Mouse (Mus musculus) gastrocnemius, postnatal 14 days (tissue): ENCODE results near the gene Qars. TPM values are rescaled to one million over a fixed set of nuclear protein-coding genes. Genes with fewer than 3 reads are reported as not detected.
A peak's percentile ranks its signal among the peaks of the same experiment; 100 is the strongest.

Source experiments
- DNase-seq: peaks from one replicate; pipeline ENCODE4 v3.0.0; 2021; ENCODE audit warnings: mixed read lengths
- intact Hi-C: fragments of 180-260 bp; cut with DNase I; formaldehyde crosslinking; loops from one replicate; pipeline ENCODE4 v1.15.1; 2025; ENCODE audit warnings: low total_unique reads
- total RNA-seq, 2 experiments: library from RNA; stranded (reverse); gene quantifications; 2 replicates each; pipeline ENCODE4 v1.2.3; 2021

Gene Qars
- total RNA-seq, 2 experiments from 2014 or later, result 65.9 to 72.6 TPM

DNA sequence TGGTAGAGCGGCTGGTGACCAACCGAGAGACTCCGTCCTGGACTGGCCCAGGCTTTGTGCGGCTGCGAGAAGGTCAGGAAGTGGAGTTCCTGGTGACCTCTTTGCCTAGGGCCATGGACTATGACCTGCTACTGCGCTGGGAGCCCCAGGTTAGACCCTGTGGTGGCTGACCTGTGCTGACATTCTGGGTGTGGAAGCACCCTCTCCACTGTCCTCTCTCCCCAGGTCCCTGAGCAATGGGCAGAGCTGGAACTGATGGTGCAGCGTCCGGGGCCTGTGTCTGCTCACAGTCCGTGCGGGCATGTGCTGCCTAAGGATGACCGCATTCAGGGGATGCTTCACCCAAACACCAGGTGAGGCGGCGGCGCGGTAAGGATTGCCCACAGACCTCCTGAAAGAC is 23.5 kb upstream of the Qars start:
- no peak for DNase-seq
- intact Hi-C loops, result no loop called here

DNA sequence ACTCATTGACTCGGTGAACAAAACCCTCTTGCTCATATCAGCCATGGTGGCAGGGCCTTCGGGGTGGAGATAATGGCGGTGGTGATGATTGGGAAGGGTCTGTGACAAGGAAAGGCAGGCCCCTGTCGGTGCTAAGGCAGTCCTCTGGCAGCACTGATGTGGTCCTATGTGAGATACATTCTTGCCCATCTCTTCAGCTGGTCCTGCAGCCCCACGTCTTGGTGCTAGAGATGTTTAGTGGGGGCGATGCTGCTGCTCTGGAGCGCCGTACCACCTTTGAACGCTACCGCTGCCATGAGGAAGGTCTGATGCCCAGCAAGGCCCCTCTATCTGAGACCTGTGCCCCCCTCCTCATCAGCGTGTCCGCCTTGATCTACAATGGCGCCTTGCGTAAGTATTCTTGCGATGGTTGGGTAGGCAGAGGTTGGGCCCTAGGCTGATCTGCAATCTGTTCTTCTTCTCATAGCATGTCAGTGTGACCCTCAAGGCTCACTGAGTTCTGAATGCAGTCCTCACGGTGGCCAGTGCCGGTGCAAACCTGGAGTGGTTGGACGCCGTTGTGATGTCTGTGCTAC is 22.1 kb upstream of the Qars start:
- intact Hi-C loops, result no loop called here
- no peak for DNase-seq

DNA sequence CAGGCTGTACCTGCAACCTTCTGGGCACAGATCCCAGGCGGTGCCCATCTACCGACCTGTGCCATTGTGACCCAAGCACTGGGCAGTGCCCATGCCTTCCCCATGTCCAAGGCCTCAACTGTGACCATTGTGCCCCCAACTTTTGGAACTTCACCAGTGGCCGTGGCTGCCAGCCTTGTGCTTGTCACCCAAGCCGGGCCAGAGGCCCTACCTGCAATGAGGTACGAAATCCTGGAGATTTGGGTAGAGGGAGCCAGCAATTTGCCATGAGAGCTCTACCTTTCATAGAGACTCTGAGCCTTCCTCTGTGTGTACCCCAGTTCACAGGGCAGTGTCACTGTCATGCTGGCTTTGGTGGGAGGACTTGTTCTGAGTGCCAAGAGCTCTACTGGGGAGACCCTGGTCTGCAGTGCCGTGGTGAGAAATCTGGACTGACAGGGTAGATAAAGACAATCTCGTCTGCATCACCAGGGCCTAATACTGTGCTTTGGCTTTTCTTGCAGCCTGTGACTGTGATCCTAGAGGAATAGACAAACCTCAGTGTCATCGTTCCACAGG is 20.5 kb upstream of the Qars start:
- no peak for DNase-seq
- intact Hi-C loops, result no loop called here

DNA sequence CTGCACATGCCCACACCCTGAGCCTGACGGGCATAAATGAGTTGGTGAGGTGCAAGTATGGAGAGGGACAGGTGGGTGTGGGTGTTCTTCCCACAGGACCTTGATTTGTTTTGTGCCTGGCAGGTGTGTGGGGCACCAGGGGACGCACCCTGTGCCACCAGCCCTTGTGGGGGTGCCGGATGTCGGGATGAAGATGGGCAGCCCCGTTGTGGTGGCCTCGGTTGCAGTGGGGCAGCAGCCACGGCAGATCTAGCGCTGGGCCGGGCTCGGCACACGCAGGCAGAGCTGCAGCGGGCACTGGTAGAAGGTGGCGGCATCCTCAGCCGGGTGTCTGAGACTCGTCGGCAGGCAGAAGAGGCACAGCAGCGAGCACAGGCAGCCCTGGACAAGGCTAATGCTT is 19.1 kb upstream of the Qars start:
- no peak for DNase-seq
- intact Hi-C loops, result no loop called here

DNA sequence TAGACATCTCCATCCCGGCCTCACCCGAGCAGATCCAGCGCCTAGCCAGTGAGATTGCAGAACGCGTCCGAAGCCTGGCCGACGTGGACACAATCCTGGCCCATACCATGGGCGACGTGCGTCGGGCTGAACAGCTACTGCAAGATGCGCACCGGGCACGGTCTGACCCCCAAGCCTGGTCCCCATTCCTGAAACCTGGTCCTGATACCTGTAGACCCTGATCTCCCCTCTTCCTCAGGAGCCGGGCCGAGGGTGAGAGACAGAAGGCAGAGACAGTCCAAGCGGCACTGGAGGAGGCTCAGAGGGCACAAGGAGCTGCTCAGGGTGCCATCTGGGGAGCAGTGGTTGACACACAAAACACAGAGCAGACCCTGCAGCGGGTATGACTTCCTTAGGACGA is 18.3 kb upstream of the Qars start:
- intact Hi-C loops, result no loop called here
- no peak for DNase-seq

DNA sequence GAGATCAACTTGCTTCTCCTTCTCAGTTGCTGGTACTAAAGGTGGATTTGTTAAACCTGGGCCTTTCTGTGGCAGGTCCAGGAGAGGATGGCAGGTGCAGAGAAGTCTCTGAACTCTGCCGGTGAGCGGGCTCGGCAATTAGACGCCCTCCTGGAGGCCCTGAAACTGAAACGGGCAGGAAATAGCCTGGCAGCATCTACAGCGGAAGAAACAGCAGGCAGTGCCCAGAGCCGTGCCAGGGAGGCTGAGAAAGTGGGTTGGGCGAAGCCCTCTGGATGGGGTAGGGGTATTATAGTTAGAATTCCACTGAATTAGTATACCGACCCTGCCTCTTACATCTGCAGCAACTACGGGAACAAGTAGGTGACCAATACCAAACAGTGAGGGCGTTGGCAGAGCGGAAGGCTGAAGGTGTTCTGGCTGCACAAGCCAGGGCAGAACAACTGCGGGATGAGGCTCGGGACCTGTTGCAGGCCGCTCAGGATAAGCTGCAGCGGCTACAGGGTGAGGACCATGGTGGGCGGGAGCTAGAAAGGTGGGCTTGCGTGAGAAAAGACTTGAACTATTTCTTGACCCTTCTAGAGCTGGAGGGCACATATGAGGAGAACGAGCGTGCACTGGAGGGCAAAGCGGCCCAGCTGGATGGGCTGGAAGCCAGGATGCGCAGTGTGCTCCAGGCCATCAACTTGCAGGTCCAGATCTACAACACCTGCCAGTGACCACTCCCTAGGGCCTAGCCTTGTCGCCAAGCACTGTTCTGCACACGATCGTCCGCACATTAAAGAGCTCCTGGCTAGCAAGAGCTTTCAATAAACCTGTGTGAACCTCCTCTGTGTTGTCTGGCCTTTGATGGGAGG is 17.6 kb upstream of the Qars start:
- no peak for DNase-seq

DNA sequence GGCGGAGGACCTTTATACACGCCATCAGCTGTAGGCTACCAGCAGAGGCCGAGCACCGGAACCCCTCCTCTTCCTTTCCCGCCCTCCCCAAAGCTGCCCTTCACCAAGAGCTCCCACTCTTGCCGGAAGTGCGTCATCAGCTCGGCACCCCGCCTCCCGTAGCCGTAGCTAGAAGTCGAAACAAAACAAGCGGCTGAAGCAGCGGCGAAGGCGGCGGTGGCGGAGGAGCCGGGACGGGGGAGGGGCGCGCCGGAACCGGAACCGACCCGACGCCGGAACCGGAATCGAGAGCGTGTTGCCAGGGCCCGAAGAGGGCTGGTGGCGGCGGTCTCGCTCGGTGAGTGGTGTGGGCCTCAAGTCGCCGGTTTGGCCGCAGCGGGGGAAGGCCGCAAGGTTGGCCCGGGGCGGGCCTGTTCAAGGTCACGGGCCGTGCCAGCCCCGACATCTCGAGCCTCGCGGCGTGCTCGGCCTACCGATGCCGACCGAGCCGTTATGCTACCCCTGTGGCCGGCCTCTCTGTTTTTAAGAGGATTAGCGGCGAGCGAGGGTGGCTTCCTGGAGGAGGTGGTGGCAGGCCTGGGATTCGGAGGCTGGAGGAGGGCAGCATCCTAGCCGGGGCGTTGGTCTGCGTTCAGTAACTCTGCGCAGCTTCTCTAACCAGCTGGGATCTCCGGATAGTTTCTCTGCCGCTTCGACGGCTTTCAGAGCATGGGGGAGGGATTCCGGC is 16.8 kb upstream of the Qars start, which contains the start of gene Usp19:
Usp19 (plus strand) TSS at position 44 of the 727 bp plus-strand sequence.
- peak; percentile 96 for DNase-seq
- intact Hi-C loops, result no loop called here

More for the DNA sequence above, 17.6 kb upstream of the Qars start:
- intact Hi-C loops, result no loop called here

DNA sequence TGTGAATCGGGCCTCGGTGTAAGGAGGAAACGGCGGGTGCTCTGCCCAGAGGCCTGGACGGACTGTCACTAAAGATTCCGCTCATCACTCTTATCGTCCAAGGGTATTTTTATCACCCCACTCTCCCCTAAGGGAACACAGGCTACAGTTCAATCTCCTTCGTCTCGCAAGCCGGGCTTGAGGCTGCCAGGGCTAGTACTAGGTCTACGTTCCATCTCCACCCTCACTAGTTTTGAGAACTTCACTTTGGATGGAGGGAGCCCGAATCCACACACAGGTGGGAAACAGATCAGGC is 16.3 kb upstream of the Qars start:
- intact Hi-C loops, result no loop called here
- no peak for DNase-seq

DNA sequence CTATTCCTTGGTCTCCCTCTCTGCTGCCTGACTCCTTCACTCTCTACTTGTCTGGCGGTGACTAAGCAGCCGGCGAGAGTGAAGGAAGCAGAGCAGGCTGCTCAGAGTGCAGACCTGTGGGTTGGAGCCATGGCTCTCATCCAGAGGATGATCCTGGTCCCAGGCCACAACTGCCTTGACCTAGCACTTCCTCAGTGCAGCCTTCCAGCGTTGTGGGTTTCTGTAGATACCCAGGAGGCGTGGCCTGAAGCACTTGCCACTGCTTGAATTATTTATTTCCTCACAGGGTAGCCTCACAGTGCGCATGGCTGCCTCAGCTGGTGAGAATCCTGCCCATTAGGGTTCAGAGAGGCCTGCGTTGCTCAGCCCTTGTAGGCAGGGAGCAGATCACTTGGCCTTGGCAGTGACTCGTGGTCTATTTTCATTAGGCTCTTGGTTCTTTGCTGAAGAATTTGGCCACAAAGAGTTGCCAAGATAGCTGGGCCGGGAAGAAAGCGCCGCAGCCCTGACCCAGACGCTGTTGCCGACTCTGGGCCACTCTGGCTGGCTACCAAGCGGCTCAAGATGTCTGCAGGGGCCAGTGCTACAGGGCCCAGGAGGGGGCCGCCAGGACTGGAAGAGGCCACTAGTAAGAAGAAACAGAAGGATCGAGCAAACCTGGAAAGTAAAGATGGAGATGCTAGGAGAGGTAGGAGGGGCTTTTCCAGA is 15.3 kb upstream of the Qars start:
- intact Hi-C loops, result loop anchor here (2.0 kb wide), 1 partner anchor 67 kb away; no protein-coding TSS in a partner anchor
- peak; percentile 61 for DNase-seq

DNA sequence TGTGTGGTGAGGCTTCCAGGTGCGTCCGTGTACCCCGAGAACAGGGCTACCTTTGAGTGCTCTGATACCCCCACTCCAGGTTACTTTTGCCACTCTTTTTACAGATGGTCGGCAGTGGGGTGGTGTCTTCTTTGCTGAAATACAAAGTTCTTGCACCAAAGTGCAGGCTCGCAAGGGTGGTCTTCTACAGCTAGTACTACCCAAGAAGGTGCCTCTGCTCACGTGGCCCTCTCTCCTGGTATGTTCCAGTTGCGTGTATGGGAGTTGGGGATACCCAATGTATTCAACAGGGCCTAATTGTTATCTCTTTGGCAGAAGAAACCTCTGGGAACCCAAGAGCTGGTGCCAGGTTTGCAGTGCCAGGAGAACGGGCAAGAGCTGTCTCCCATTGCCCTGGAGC is 14.3 kb upstream of the Qars start:
- DNase-seq, result peak; percentile 3
- intact Hi-C loops, result loop anchor here (2.0 kb wide), 1 partner anchor 66 kb away; no protein-coding TSS in a partner anchor

DNA sequence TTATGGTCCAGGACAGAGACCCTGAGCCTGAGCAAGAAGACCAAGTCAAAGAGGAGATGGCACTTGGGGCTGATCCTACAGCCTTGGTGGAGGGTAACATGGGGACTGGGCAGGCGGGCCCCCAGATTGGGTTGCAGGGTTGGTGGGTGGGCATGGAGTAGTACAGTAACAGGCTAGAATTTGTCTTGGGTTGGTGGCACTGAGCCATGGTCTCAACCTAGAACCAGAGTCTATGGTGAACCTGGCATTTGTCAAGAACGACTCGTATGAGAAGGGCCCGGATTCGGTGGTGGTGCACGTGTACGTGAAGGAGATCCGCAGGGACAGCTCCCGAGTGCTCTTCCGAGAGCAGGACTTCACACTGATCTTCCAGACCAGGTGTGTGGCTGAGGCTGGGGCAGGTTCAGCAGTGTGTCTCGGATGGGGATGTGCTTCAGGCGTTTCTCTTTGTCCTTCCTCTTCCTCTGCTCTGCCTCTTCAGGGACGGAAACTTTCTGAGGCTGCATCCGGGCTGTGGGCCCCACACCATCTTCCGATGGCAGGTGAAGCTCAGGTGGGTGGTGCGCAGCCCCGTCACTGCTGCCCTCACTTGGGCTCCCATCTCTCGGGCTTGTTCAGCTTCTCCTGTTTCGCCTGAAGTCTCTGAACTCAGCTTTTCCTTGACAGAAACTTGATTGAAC is 13.2 kb upstream of the Qars start:
- intact Hi-C loops, result no loop called here
- DNase-seq, result peak; percentile 3

DNA sequence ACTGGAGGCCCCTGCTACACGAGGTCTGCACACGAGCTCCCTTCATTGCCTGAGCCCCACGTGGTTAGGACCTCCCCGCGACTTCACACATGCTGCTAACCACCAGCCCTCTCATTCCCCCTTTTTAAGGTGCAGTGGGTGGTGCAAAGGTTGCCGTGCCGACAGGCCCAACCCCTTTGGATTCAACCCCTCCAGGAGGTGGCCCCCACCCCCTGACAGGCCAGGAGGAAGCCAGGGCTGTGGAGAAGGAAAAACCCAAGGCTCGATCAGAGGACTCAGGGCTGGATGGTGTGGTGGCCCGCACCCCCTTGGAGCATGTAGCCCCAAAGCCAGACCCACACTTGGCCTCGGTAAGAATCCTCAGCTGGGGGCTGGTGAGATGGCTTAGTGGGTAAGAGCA is 12.6 kb upstream of the Qars start:
- DNase-seq, result peak; percentile 4
- intact Hi-C loops, result no loop called here

DNA sequence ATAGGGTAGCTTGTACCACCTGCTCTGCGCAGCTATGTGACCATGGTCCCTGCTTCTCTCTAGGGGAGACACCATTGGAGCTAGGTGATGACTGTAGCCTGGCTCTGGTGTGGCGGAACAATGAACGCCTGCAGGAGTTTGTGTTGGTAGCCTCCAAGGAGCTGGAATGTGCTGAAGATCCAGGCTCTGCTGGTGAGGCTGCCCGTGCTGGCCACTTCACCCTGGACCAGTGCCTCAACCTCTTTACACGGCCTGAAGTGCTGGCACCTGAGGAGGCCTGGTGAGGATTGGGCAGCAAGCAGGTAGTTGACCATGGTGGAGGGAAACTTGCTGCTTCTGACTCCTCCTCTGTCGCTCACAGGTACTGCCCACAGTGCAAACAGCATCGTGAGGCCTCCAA is 8.3 kb upstream of the Qars start:
- intact Hi-C loops, result no loop called here

DNA sequence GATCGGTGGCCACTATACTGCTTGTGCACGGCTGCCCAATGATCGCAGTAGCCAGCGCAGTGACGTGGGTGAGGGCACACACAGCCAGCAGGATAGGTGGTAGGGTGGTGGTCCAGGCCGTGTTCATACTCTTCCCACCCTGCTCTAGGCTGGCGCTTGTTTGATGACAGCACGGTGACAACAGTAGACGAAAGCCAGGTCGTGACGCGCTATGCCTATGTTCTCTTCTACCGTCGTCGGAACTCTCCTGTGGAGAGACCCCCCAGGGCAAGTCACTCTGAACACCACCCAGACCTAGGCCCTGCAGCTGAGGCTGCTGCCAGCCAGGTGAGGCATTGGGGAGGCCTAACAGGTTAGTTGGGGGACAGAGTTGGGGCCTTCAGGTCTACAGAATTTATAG is 7.6 kb upstream of the Qars start:
- no peak for DNase-seq

More for the DNA sequence above, 8.3 kb upstream of the Qars start:
- DNase-seq, result no peak

DNA sequence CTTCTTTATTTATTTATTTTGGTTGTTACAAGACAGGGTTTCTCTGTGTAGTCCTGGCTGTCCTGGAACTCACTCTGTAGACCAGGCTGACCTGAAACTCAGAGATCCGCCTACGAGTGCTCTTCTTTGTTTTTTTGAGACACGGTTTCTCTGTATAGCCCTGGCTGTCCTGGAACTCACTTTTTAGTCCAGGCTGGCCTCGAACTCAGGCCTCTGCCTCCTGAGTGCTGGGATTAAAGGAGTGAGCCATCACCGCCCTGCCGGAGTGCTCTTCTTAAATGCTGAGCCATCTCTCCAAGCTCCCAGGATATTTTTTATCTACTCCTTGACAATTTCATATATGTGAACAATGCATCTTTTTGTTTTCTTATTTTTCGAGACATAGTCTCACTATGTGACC is 605 bp upstream of the Qars start:
- DNase-seq, result no peak
- intact Hi-C loops, result no loop called here

More for the DNA sequence above, 7.6 kb upstream of the Qars start:
- intact Hi-C loops, result no loop called here

DNA sequence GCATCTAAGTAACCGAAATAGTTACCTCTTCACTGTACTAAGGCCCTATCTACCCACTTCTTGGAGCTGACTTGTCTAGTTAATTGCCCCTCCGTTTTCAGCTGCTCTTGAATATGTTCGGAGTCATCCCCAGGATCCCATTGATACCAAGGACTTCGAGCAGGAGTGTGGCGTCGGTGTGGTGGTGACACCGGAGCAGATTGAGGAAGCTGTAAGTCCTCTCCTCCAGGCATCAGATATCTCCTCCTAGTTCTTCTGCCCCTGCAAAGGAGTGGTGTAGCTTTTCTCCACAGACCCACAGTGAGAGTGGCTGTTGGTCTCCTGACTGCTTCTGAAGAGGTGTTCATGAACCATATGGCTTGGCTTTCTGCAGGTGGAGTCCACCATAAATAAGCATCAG is 1.3 kb downstream of the Qars start:
- no peak for DNase-seq
- intact Hi-C loops, result no loop called here

DNA sequence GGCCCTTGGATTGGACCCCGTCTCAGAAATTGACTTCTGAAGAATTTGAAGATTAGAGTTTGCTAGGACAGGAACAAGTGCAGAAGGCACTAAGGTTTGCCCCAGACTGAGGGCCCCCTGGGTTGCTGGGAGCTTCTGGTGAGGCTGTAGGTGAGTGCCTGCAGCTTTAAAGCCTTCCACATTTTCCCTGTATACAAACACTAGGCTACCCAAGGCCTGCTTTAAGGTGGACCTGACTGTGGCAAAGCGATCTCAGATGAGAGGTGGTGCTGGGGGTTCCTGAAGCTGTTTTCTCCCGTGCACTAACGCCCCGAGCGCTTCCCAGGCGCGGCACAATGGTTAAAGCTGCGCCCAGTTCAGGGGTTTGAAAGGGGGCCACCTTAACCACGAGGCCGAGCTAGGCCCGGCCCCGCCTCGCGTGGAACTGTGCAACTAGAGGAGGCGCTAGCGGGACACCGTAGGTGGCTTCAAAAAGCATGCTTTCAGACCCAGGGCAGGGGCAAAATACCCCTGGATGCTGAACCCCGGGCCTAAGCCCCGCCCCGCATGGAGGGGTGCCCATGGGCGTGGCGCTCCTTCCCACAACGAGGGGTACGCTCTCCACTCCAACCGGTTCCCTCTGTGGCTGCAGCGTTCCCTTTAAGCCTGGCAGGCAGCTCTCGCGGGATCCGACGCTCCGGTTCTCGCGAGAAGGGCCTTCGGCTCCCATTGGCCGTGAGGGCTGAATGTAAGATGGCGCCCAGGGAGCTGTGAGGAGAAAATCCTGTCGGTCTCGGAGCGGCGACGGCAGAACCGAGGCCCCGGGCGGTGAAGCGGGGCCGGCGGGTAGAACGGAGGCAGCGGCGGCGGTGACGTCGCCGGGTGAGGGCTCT is 9.1 kb downstream of the Qars start, which contains the start of gene Qrich1:
Qrich1 (plus strand) TSS at position 427 of the 872 bp plus-strand sequence.
- intact Hi-C loops, result no loop called here
- DNase-seq, result peak; percentile 93

DNA sequence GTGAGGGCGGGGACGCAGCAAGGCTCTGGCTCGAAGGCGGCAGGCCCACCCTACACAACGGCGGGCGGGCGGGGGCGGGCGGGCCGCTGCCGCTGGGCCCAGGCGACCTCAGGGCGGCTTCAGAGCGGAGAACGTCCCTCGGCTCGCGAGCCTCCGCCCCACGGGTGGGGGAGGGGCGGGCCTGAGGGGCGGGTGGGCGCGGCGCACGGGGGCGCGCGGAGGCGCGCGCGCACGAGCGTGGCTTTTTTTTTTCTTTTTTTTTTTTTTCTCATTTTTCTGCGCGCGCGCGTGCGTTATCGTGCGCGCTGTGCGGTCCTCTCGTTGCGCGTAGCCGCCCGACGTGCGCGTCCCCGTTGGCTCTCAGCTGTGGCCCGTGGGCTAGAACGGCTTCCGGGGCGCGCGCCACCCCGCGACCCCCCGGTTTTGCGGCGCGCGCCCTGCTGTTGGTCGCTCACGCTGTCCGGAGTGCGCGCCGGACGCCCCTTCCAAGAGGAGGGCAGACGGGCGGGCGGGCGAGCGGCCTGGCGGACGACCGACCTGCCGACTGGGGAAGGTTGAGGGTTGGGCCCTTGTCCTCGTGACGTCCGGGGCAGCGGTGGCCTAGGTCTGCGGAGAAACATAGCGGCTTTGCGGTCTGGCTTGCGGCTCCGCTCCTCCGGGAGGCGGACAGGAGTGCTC is 9.9 kb downstream of the Qars start:
- intact Hi-C loops, result no loop called here

More for the DNA sequence above, 9.9 kb downstream of the Qars start:
- peak; percentile 88 for DNase-seq
